Mouse (Mus musculus) lung, postnatal 10 days (tissue): ENCODE results near the gene Morn1.

Experiments
- DNase-seq: peaks from one replicate; pipeline ENCODE4 v3.0.0; 2021

Gene Morn1

DNA sequence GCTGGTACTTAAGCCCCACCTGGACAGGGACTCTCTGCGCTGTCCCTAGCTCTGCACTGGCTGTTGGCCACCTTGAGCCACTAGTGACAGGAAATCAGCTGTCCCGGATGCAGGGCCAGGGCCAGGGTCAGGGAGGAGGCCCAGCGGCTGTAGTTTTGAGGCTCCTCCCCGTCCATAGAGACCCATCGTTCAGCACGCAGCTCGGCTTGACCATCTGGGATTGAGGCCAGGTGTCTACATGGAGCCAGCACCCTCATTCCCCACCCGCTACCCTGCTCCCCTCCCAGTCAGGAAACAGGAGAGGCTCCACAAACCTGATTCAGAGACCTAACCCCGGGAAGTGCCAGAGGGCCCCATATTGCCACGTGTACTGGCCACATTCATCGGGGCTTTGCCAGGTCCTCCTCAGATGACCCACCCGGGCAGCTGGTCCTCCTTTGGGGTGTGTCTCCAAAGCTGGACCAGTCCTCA, 54.5 kb downstream of the Morn1 start:
- peak; percentile 85 for DNase-seq

DNA sequence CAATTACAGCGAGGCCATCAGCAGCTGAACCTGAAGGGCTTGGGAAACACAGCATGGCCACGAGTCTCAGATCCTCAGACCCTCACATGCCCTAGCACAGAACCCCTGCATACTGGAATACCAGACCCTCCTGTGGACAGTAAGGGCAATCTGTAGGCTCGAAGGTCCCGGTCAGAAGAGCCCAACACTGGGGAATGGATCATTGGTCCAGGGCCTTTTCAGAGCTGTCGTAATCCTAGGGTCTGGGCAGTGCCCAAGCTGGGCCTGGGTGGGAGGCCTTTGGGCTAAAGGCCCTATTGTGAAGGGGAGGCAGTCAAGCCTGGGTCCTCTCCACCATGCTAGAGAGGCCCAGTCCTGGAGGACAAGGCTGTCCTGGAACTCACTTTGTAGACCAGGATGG, 56.5 kb downstream of the Morn1 start:
- no peak for DNase-seq

DNA sequence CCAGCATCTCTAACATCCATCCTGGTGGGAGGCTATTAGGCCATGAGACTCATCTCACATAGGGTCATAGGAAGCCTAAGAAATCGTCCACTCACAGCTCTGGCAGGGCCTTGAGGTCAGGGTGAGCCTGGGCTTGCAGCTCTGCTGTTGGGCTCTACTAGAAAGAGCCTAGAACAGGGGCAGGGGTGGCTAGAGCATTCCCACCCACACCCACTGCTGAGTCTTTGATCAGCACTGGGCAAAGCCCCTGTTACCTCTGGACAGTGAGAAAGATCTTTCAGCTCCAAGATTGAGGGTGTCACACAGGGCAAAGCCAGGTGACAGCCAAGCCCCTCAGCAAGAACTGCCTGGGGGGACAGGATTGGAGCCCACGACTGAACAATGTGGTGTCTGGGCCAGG, 57.0 kb downstream of the Morn1 start:
- DNase-seq, result no peak

DNA sequence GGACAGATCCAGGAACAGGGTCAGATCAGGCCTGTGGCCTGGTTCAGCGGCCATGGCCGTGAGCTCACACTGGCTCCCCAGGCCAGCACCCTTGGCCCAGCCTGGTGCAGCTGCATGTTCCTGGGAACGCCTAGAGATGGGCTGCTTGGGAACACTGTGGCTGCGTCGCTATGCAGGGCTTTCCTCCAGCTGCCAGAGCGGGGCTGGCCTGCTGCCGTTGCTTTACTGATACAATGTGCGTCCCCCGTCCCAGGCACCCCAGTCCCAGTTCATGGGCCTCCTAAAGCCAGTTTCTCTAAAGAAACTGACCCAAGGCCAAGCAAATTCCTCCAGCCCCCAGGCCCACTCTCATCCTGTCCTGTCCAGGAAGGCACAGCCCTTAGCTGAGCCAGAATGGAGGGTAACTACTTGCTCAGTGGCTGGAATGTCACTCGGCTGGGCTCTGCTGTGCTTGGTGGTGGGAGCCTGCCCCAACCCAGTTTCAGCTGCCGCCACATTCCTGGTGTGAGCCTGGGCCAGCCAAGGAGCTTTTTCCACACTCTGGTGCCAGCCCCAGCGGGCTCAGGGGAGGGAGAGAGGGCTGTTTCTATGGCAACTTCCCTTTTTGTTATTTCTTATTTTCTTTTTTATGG, 57.6 kb downstream of the Morn1 start:
- peak; percentile 92 for DNase-seq

DNA sequence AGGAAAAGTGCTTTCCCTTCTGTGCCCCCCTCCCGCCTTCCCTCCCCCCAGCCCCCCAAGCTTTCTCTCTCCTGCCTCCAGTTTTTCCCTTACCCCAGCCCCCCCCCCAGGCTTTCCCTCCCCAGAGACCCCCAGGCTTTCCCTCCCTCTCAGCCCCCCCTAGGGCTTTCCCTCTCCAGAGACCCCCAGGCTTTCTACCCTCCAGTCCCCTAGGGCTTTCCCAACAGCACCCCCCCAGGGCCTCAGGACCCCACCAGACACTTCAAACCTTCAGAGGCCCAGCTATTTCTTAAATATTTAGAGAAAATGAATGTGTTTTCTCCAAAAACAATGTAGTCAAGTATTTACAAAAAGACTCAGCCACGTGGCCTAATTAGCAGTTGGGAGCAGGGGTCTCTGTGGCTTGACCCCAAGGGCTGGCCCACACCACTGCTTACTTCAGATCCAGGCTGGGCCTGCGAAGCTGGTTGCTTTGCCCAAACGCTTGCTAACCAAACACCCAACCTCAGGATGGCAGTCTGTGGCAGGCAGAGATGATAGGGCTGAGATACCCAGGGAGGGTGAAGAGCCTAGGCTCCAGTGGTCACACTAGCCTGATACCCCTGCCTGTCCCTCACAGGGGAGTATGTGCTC, 58.3 kb downstream of the Morn1 start:
- peak; percentile 60 for DNase-seq

DNA sequence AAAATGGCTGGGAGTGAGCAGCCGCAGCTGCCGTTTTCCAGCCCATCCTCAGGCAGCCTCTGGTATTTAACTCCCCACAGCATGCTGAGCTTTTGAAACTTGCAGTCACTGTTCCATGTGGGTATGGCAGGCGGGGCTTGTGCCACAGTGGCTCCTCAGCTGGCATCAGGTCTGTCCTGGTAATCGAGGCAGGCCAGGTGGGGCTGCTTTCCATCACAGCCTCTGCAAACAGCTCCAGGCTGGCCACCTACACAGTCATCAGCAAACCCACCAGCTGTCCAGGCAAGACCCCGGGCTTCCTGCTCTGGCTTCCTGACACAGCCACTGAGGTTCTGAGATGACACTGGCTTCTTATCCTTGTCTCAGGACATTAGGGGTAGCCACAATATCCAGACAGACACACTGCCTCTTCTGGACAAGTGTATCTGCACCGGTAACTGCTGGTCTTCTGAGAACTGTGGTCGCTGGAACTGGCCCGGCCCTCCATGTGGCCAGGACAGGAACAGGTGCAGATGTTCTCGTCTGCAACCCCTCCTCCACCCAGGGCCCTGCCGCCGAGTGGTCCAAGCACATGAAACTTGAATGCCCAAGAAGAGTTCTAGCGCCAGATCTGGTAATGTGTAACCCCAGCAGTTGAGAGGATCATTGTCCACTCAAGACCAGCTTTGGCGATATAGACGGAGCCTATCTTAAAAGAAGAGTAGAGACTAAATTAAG, 59.9 kb downstream of the Morn1 start:
- DNase-seq, result no peak

DNA sequence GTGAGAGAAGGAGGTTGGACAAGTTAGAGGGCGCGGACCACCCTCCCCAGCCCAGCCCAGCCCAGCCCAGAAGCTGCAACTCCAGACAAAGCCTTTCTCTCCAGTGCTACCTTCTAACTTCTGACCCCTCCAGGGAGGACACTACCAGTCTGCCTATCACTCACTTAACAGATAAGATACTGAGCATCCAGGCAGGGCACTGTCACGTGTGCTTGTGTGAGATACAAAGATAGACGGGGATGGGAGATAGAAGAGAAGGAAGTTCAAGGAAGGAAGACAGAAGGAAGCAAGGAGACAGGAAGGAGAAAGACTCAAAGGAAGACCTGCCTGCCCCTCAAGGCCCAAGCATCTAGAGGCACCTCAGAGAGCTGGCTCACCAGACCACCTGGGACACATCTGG, 62.1 kb downstream of the Morn1 start:
- DNase-seq, result no peak

DNA sequence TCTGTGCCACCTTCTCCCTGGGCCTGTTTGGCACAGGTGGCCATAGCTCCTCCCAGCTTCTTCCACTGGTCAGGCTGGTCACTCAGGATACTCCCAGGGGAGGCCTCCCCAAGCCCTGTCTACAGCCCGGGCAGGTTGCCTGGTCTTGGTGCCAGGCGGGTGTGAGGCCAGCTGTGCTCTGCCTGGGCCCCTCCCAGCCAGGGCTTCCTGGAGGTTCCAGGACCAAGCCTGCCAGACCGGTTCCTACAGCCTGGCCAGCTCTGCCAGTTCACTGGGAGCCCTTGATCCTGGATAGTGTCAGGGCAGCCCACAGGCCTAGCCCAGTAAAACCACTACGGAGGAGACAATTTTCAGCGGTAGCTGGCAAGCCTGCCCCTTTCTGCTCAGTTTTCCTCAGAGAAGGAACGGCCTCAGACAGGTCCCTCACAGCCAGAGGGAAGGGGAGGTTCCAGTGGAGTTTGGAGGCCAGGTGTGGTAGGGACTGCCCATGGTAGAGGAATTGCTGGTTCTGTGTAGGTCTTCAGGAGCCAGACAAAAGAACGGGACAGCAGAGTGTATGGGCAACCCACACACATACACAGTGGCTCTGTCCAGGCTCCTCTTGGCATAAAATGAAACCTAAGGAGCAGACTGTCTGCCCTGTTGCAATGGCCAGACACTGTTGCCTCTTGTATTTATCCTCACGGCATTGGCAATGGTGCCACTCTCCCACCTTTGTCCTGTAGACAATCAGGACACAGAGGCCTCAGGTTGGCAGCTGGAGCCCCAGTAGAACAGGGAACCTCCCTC, 62.7 kb downstream of the Morn1 start:
- peak; percentile 88 for DNase-seq

DNA sequence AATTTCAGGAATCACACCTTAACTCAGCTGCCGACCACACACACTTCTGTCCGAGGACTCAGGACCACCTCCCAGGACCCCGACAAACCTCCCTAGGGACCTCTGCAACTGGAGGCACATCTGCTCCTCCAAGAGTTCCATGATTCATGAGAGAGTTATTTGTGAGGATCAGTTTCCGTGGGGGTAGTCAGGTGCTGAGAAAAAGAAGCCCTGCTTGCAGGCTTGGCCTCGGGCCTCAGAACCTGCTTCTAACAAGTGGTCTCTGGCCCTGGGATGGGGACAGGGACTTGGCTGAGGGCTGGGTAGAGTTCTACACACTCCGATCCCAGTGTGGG, 63.5 kb downstream of the Morn1 start:
- DNase-seq, result no peak

DNA sequence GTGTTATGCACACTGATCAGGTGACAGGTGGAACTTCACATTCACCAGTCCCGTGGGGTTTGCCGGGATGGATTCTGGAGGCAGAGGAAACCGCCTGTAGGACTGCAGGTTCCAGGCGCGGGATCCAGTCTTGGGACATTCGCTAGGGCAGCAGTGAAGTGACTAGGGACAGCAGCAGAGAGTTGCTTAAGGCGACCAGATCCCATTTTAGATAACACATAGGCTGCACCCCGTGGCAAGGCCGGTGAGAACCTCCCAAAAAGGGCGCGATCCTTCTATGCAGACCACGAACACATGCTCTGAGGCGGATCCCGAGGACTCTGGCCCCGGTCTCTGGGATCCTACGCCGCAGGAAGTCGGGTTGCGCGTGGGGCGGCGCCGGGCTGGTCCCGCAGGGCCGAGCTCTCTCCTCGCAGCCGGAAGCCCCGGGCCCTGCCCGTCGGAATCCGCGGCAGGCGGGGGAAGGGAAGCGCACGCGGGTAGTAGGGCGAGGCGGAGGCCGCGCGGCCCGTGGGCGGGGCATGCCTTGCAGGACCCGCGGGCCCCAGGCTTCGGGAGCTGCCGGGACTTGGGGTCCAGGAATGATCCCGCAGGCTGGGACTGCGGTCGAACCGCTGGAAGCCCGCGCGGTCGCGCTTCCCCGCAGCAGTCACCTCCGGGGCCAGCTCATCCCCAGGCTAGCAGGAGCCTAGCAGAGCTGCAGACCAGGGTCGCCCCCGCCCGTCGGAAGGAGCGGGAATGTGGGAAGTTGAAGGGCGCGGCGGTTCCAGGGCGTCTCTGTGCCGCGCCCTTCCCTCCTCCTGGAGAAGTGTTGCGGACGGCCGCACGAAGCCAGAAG, 64.1 kb downstream of the Morn1 start:
- DNase-seq, result peak; percentile 96

DNA sequence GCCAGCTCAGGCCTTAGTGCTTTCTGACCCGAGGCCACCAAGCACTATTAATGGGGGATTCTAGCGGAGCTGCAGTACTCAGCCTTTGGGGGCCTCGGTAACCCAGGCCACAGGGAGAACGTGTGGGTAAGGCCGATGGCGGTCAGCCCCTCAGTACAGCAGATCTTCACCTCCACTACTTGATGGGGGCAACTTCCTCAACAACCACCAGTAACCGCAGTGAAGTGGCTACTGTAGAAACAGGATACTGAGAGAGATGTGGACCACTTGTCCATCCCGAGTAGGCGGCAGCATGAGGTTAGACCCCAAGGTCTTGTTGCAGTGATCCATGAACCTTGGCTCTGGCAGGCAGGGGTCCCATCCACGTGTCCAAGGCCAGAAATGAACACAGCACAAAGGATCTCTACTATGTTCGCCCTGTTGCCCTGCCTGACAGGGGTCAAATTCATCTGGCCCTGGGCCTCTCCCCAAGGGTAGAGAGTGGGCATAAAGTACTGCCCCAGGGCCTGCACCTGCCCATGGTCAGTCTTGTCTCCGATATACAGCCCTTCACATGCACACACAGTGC, 64.9 kb downstream of the Morn1 start:
- DNase-seq, result no peak

DNA sequence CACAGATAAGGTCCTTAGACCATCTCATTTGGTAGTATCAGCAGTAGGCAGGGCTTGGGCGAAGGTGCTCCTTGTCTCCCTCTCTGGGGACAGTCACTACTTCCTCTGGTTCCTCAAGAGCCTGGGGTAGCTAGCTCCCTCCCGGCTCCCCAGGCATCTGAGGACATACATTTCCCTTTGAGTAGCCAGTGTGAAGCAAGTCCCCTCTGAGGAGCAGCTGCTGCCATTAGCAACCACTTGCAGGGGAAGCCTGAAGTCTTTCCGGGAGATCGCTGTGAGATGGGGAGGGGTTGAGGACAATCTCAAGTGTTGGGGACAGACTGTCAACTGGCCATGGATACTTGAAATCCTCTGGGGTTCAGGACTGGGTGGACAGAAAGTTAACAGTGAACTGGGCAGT, 65.5 kb downstream of the Morn1 start:
- DNase-seq, result peak; percentile 59

DNA sequence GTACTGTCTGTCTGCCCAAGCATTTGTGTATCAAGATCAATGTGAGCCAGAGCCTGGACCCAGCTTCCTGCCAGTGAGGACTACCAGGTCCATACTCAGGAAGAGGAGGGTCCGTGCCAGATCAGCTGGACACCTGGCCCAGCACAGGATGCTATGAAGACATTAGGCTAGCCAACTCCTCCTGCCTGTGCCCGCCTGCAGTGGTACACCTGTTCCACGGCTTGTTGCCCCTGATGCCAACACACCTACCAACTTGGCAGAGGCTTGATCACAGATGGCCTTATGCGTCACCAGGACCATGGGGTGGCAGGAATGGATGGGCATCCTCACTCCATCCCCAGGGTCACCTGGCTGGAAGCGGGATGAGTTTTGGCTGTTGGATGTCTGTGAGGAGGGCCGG, 66.1 kb downstream of the Morn1 start:
- no peak for DNase-seq

DNA sequence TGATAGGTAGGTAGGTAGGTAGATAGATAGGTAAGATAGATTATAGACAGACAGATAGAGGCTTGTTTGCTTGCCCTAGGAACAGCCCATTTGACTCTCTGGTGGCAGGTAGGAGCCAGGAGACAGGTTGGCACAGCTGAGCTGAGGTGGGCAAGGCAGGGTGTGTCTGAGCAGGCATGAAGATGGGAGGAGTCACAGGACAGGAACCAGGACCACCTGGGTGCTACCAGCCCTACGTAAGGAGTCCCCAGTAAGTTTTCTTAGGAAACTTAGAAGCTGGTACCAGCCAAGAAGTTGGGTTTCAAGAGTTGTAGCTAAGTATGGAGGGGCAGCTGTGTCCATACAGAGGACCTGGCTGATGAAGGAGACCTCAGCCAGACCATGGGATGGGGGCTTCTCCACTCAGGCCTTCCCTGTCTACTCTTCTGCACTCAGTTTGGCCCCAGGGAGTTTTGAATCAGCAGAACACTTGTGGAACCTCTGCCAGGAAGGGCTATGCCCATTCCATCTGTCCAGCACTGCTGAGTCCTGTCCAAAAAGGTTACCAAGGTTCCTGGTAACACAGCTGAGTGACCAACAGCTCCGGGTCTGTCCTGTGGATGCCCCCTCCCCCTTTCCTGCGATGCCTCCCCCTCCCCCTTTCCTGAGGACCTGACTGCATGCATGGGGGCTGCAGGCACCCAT, 67.2 kb downstream of the Morn1 start:
- DNase-seq, result no peak

DNA sequence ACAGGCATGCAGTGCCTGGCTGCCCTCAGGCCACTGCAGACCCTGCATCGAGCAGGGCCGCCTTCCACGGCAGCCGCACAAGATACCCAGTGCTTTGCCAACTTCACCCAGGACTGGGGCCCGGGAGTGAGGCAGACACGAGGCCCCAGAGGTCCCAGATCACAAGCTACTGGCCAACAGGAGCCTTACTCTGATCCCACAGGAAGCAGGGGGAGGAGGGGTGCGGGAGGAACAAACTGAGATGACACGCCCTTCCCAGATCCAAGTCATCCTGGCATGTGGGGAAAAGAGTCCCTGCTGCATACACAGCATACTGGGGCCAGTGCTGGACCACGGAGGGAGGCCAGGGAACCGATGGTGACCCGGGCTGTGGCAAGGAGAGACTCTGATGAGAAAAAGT, 68.6 kb downstream of the Morn1 start:
- peak; percentile 86 for DNase-seq

DNA sequence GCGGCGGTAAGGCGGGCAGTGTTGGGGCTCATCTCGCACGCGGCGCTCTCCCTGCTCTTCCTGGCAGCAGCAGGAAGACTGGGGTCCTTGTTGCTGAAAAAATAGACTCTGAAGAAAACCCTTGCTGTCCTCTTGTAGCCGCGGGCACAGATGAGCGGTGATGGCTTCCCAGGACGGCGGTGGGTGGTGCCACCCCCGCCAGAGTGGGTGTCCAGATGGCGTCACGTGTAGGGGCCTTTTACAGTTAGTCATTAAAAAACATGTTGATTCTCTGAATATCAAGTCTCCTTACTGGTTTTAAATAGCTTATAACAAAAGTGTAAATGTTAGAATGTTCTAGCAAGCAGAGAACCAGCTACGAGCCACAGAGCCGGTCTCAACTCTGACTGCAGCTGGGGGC, 70.4 kb downstream of the Morn1 start:
- no peak for DNase-seq

DNA sequence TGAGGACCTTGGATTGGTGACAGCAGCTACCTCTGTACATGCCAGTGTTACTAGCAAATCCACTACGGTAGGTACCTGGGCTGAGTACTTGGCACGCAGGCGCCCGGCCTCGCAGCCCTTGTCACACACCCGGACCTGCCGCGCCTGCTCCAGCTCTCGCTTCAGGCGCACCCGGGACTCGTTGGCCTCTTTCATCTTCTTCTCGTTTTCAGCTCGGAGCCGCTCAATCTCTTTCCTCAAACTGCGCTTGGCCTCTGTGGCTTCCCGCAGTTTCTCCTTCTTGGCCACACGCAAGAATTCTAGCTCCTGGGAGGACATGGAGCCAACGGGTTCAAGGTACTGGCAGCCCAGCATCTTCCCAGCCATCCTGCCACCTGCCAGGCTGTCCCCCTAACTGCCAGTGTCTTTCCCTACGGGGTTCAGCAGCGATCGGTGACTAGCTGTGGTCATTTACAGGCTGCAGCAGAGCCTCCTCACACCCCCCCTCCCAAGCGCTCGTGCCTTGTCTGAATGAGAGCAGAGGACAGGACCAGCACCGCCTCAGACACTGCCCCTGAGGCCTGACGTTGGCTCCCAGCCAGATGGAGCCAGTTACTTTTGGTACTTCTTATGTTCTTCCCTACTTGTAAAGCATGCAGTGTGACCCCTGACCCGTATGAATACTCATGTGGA, 71.6 kb downstream of the Morn1 start:
- no peak for DNase-seq

DNA sequence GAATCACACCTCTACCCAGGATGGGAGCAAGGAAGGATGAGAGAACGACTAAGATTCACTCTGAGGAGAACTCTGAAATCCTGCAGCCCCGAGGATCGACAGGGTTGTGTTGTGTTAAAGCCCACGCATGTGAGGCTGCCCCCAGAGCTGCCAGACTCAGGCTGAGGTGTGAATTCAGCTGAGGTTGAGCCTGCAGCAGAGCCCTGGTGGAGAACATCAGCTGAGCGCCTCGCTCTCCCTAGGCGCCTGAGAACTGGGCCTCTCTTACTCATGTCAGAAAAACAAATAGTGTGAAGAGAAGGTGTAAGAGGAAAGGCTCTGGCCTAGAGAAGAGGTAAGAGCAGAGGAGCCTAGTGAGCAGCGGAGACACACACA, 72.2 kb downstream of the Morn1 start:
- DNase-seq, result no peak

DNA sequence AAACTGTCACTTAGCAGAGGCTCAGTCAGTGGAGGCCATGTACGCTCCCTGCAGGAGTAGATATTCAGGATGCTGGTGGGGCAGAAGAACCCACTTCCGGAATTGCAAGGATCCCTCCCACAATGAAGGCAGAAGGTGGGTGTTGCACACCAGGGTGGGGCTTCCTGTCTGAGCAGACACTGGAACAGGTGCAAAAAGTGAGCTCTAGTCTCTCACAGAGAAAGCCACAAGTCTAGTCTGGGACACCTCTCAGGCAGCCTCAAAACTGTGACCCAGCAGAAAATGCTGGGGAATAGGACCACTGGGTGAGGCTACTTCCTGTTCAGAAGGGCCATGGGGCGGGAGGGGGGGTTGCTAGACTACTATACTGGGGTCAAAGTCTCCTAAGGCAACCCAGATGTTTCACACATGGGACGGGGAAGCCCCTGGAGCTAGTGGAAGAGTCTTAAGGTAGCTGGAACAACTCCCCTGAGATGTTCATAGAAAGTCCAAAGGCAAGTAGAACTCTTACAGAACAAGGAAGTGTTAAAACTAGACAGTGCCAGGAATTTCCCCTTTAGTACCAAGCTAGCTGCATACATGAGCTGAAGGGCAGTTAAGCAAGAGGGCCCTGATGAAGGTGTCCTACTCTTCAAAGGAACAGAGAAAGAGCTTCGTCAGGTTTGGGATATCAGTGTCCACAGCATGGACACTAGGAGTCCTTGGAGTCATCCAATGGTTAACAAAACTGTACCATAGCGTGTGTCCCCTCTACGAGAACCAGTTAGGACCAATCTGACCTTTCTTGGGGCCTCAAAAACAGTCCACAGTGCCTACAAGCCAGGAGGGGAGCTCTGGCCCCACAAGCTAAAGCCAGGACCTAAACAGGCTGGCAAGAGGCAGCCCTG, 76.3 kb downstream of the Morn1 start:
- DNase-seq, result no peak

DNA sequence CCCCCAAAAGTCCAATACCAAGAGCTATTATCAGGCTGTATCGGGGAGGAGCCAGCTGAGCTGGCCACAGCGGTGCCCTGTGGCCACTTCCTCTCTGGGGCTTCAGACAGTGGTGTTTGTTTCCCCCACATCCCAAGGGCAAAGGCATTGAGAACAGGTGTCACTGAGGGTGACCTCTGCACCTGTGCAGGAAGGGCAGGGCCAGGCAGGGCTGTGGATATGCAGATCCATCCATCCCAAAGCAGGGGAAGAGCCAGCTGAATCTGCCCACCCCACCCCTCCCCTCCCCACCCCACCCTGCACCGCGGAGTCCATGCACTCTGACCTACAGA, 76.9 kb downstream of the Morn1 start:
- no peak for DNase-seq
